Mouse (Mus musculus): ENCODE data around the gene Mrgprg.

Gene Mrgprg

GRCm38 (mm10) chr7:143755357-143756124 lies 11.3 kb downstream of the Mrgprg start:
- DNase-seq = no peak

GRCm38 (mm10) chr7:143753990-143754715 lies 12.6 kb downstream of the Mrgprg start:
- DNase-seq = peak; percentile 79 to 83

- no peak for DNase-seq
These were observed 14.2 kb downstream of the Mrgprg start for GRCm38 (mm10) chr7:143752606-143753005.

- no peak for DNase-seq
These were observed 14.7 kb downstream of the Mrgprg start for GRCm38 (mm10) chr7:143752056-143752455.

GRCm38 (mm10) chr7:143751380-143751779 lies 15.4 kb downstream of the Mrgprg start:
- no peak for DNase-seq

- DNase-seq = no peak
These were observed 17.7 kb downstream of the Mrgprg start for GRCm38 (mm10) chr7:143749045-143749444.

- DNase-seq = peak; percentile 95 to 96
These were observed 18.5 kb downstream of the Mrgprg start for GRCm38 (mm10) chr7:143748041-143748868.

- DNase-seq = no peak
These were observed 26.1 kb downstream of the Mrgprg start for GRCm38 (mm10) chr7:143740653-143741052.

- peak; percentile 91 to 94 for DNase-seq
These were observed 27.0 kb downstream of the Mrgprg start for GRCm38 (mm10) chr7:143739511-143740461.

- peak; percentile 41 to 60 for DNase-seq
These were observed 28.2 kb downstream of the Mrgprg start for GRCm38 (mm10) chr7:143738601-143739006.

GRCm38 (mm10) chr7:143738194-143738593 lies 28.6 kb downstream of the Mrgprg start:
- DNase-seq = no peak

GRCm38 (mm10) chr7:143733746-143734145 lies 33.0 kb downstream of the Mrgprg start:
- DNase-seq = no peak

- peak; percentile 55 to 67 for DNase-seq
These were observed 36.9 kb downstream of the Mrgprg start for GRCm38 (mm10) chr7:143729886-143730285.

- no peak for DNase-seq
These were observed 40.4 kb downstream of the Mrgprg start for GRCm38 (mm10) chr7:143726396-143726795.

- no peak for DNase-seq
These were observed 43.0 kb downstream of the Mrgprg start for GRCm38 (mm10) chr7:143723841-143724240.

GRCm38 (mm10) chr7:143722646-143723045 lies 44.1 kb downstream of the Mrgprg start:
- DNase-seq = no peak

- peak; percentile 69 to 80 for DNase-seq
These were observed 49.0 kb downstream of the Mrgprg start for GRCm38 (mm10) chr7:143717811-143718210.

Measured in kidney, postnatal 4 days (tissue).